16 mouse cellular contexts compared by ENCODE assay signal in genomic region chr6:86864358-86864757, GRCm38 (mm10).
"Had no signal": no experiment of that assay in that cellular context is flagged by ENCODE, and none has a peak within 500 bp of the region (broad histone marks: within the 10 kb centered on the region; RNA-seq: fewer than 3 reads in every experiment).

No protein-coding gene starts in this region.

- H3K4me2 ChIP-seq: liver, embryonic 13.5 days; lung, embryonic 14.5 days; midbrain, embryonic 13.5 days; neural tube, embryonic 13.5 days; stomach, embryonic 15.5 days had no signal

- ATAC-seq: lung, postnatal 0 days; midbrain, embryonic 13.5 days; midbrain, embryonic 16.5 days had no signal

- H3K27me3 ChIP-seq: liver, embryonic 13.5 days; megakaryocyte, embryonic 14.5 days; midbrain, embryonic 13.5 days; neural tube, embryonic 13.5 days; stomach, embryonic 15.5 days had no signal

- H3K27ac ChIP-seq: liver, embryonic 13.5 days; midbrain, embryonic 10.5 days; midbrain, embryonic 13.5 days; neural tube, embryonic 13.5 days; stomach, embryonic 15.5 days had no signal

- H3K4me3 ChIP-seq: liver, embryonic 13.5 days; megakaryocyte, embryonic 14.5 days; midbrain, embryonic 10.5 days; midbrain, embryonic 13.5 days; myocyte; neural tube, embryonic 13.5 days; stomach, embryonic 15.5 days had no signal

- H3K9me3 ChIP-seq: liver, embryonic 13.5 days; megakaryocyte, embryonic 14.5 days; midbrain, embryonic 10.5 days; midbrain, embryonic 13.5 days; neural tube, embryonic 13.5 days; stomach, embryonic 15.5 days had no signal

- H3K9ac ChIP-seq: liver, embryonic 13.5 days; lung, embryonic 14.5 days; midbrain, embryonic 13.5 days; neural tube, embryonic 13.5 days; stomach, embryonic 15.5 days had no signal

- H3K4me1 ChIP-seq: midbrain, embryonic 10.5 days; midbrain, embryonic 13.5 days had no signal

- DNase-seq: kidney, adult 8-10 months; kidney, postnatal 14 days; liver, embryonic 13.5 days; lung, embryonic 14.5 days; retina, postnatal 1 day; right cerebral cortex, postnatal 25 days; spleen, adult 18-20 months; thymus, postnatal 25 days had no signal
